Mouse (Mus musculus) right cerebral cortex, postnatal 4 days (tissue): ENCODE data around the gene Slc27a1.

ENCODE experiments used
- DNase-seq: peaks from one replicate; pipeline ENCODE4 v3.0.0-alpha.2; 2022

Gene Slc27a1

DNA sequence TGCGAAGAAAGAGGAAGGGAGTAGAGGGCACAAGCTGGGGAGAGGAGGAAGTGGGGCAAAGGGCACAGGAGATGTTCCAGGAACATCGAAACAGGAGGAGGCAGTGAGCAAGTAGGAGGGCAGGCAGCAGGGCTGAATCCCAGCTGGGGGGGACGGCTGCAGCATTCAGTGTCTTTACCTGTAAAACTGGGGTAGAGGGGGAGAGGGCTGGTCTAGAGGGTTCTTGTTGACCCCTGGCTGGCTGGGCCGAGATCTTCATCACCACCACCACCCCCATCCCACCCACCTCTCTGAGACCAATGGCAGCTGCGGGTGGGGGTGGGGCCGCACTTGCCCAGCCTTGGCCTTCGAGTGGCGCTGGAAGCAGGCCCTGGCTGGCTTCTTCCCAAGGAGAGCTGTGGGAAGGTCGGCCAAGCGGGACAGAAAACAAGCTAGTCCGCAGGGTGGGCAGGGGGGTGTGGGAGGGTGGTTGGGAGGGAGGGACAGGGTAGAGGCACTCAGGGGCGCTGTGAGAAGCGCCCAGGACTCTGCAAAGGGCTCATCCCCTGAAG lies at the start of gene Slc27a1:
TSS of gene Slc27a1 (plus strand) at position 496 of the 551 bp plus-strand sequence.
- peak; percentile 79 for DNase-seq

DNA sequence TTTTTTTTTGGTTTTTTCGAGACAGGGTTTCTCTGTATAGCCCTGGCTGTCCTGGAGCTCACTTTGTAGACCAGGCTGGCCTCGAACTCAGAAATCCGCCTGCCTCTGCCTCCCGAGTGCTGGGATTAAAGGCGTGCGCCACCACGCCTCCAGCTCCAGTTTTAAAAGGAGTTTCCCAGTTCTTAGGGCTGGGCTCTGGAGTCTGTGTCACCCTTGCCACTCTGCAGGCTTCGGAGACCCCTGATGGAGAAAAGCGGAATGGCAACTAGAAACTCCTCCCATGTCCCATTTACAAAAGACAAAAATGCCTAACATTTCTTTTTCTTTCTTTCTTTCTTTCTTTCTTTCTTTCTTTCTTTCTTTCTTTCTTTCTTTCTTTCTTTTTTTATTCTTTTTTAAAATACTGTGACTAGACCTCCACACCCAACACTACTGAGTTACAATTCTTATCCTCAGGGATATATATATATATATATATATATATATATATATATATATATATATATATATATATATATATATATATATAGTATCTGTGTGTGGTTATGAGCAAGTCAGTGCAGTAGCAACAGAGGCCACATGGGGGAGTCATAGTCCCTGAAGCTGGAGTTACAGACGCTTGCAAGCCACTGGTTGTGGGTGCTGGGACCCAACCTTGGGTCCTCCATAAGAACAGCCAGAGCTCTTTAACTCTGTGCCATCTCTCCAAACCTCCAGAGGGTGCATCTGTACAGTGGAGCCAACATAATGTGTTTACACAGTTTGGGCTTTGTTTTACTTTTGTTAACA lies 49.5 kb upstream of the Slc27a1 start:
- DNase-seq: peak; percentile 58

DNA sequence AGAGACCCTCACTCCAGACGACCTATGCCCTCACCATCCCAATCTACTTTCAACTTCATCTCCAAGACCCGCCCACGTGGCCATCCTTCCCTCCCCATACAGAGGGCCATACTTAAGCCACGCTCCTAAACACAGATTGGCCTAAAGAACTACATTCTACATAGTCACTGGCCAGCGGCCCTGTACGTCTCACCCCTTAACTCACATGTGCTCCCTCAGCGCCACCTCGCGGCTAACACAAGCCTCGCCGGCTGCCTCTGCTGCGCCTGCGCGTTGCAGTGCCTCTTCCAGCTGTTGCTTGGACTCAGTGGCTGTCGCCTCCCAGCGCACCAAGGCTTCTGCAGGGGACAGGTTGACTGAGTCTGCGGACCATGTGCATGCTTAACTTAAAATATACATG lies 47.0 kb upstream of the Slc27a1 start:
- peak; percentile 90 for DNase-seq

- no peak for DNase-seq
Measured at GRCm38 (mm10) chr8:71525226-71526050, 43.2 kb upstream of the Slc27a1 start, which contains the start of gene Ccdc194. TSS of gene Ccdc194 (minus strand) at chr8:71525711.

DNA sequence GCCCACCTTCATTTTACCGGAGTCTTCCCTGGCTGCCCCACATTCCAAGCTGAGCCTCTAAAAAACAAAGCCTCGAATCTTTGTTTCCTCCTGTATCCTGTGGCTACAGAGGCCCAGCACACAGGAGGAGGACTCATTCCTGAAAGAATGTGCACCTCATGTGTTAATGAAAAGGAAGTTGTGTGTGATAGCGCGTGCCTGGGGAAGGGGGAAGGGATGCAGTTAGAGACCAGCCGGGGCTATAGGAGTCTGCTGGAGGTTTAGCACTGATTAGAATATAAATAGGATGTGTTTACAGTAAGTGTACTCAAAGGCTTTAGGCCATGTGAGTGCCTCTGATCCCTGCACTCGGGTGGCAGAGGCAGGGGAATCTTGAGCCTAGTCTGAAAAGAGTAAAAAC lies 42.4 kb upstream of the Slc27a1 start:
- DNase-seq: no peak

DNA sequence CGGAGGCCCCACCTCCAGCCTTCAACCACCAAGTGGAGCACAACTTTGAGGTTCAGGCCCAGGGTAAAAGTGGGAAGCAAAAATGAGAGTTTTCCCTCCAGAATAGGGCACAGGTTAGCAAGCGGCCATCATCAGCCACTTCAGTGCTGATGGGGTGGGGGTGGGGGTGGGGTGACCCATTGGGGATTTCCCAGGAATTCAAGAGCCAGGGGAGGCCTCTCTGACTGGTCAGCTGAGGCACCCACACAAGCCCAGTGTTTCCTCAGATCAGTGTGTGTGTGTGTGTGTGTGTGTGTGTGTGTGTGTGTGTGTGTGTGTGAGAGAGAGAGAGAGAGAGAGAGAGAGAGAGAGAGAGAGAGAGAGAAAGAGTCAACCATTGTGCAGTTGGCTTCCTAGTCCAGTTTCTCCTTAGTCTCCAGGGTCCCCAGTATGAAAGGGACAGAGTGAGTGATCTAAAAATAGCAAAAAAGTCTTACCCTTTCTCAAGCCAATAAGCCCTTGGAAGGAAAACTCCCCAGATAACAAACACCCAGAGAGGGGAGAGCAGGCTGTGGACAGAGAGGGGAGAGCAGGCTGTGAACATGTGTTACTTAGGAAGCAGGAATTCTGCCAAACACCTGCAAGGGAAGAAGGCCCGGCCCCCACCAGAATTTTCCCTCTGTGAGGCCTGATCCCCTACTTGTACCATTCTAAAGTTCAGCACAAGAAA lies 41.4 kb upstream of the Slc27a1 start:
- DNase-seq: no peak

GRCm38 (mm10) chr8:71528362-71529073 lies 40.2 kb upstream of the Slc27a1 start:
- no peak for DNase-seq

DNA sequence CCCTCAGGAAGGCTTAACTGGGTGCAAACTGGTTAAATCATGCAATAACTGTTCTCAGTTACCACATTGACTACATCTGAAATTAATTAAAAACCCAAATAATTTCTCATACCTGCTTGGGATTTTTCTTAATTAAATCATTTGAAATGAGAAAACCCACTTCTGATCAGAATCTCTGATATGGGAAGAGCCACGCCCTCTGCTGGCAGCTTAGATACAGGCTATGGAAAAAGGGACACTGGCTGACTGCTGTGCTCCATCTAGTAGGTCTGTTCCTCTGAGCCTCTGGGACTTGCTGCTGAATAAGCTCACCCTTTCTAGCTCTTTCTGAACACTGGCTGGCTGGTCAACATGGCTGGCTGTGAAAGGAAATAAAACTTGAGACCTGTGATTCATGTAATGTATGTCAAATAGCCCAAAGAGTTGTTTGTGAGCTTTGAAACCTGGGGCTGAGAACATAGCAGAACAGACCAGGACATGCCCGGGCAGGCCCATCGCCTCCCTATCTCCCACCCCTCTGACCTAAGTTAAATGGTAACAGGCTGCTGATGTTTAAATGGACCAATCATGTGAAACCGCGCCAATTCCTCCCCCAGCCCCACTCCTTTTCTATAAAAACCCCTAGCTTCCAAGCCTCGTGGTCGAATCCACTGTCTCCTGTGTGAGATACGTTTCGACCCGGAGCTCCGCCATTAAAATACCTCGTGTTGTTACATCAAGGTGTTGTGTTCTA lies 37.8 kb upstream of the Slc27a1 start:
- DNase-seq: peak; percentile 40

DNA sequence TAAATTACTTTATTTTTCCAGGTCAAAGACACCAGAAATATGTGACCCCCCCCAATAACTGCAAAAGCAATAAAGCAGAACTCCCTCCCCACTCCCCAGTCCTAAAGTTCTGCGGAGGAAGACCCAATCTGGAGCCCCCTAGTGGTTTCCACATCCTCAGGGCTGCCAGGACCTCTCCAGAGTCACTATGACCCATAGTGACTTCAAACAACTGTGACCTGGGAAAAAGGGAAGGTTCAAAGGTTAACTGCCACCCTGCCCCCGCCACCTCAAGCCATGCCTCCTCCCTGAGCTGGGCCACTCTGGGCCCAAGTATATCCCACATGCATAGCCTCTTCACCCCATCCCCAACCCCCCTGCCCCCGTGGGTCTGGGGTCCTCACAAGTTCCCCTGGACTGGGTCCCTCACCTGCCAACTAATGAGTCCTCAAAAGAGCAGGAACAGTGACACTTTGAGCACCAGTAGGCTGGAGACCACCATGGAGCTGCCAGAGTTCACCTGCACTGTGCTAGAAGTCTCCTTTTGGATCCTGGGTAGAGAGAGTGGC lies 34.3 kb upstream of the Slc27a1 start:
- DNase-seq: no peak

- no peak for DNase-seq
Measured at GRCm38 (mm10) chr8:71535663-71536062, 33.0 kb upstream of the Slc27a1 start.

- peak; percentile 34 for DNase-seq
Measured at GRCm38 (mm10) chr8:71537028-71537867, 31.4 kb upstream of the Slc27a1 start, which contains the start of gene Bst2. TSS of gene Bst2 (minus strand) at chr8:71537456.

- DNase-seq: peak; percentile 88
Measured at GRCm38 (mm10) chr8:71542632-71543343, 25.9 kb upstream of the Slc27a1 start, which contains the start of gene Mvb12a. TSS of gene Mvb12a (plus strand) at chr8:71542922.

DNA sequence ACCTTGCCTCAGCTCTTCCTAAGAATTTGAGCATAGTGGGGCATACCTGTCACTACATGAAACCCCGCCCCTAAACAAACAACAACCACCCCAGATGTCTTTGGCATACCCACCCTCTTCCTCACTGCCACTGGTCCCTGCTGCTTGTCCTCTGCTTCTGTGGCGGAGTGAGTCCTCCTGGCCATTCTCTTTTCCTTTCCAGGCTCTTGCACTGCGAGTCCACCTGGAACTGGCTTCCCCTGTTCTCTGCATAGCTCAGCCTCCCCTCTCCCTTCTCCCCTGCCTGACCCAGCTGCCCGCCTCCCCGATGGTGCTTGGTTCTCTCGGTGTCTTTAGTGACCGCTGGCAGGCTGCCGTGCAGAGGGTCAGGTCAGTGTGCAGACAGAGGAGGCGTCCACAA lies 24.9 kb upstream of the Slc27a1 start:
- no peak for DNase-seq

- DNase-seq: no peak
Measured at GRCm38 (mm10) chr8:71545053-71545452, 23.6 kb upstream of the Slc27a1 start.

DNA sequence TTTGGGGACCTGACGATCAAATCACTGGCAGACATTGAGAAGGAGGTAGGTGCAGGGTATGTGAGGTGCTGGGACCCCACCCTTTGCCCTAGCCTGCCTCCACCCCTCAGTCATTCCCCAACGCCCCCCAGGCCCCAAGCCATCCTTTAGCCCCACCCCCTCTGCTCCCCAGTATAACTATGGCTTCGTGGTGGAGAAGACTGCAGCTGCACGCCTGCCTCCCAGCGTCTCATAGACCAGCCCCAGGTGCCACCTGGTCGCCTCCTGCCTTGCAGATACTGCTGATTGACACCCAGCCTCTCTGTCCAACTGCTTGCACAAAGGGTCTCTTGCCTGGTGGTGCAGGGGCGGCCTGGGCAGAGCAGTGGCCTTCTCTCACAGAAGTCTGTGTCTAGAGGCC lies 21.1 kb upstream of the Slc27a1 start:
- no peak for DNase-seq

- DNase-seq: no peak
Measured at GRCm38 (mm10) chr8:71550754-71551153, 17.9 kb upstream of the Slc27a1 start.

GRCm38 (mm10) chr8:71552770-71553169 lies 15.9 kb upstream of the Slc27a1 start:
- DNase-seq: no peak

DNA sequence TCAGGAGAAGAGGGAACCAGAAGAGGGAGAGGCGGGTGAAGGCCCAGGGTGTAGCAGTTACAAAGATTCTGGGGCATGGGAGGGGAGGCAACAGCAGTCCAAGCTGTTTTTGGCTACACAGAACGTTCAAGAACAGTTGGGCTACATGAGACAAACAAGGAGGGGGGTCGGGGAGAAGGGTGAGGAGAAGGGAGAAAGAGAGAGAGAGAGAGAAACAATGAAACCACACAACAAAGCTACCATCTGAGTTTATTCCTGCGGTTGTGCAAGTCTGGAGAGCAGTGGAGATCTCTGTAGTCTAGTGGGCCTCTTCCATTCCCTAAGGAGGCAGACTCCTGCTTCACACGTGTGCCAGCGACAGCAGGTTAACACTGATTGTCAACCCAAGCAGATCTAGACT lies 14.7 kb upstream of the Slc27a1 start:
- DNase-seq: no peak

DNA sequence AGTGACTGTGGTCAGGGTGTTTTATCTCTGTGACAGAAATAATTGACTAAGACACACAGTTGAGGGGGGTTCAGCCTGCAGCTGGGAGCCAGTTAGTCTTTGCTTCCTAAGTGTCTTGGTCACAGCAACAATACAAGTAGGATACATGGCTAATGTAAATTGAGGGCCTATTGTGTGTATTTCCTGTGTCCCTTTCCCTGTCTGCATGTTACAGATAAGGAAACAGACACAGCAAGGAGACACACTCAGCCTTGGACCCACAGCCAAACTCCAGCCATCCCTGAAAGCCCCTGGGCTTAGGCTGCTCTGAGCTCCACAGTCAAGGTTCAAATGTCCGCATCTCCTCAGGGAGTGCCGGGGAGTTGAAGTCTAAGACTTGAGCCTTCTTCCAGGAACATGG lies 14.0 kb upstream of the Slc27a1 start:
- DNase-seq: no peak
